Mouse (Mus musculus): ENCODE data around the gene Gm49396. TPM values are rescaled to one million over a fixed set of nuclear protein-coding genes. Genes with fewer than 3 reads are reported as not detected.

Gm49396 gene
- polyA plus RNA-seq, 1 experiment from 2014 or later: 12.4 TPM

- Histone ChIP-seq H3K4me2 (no peak overlapping the region), H3K27ac (no peak overlapping the region), H3K36me3 (peaks cover 1% of the 10 kb centered on the region; the same call in 1 of the 2 replicates), H3K9ac (0 out of 2 replicates have a peak overlapping the region, but pooled peaks have one; percentile 10), H3K4me1 (peaks cover 22% of the 10 kb centered on the region), H3K4me3 (no peak overlapping the region), H3K9me3 (no peaks in the 10 kb centered on the region), H3K27me3 (0 out of 2 replicates have a peak, but pooled peaks cover 7% of the 10 kb centered on the region)
- 49% methylated on average over 4 of the region's 4 CpGs for WGBS
- no peak for ATAC-seq (ENCODE audit: insufficient number of reproducible peaks, low FRiP score, low TSS enrichment, low read depth)
These were observed 28.4 kb downstream of the Gm49396 start for GRCm38 (mm10) chr7:30591605-30591951.

- H3K4me1 ChIP-seq: peaks cover 11% of the 10 kb centered on the region
- no peak for ATAC-seq (ENCODE audit: insufficient number of reproducible peaks, low FRiP score, low TSS enrichment, low read depth)
- WGBS: 37% methylated on average over 5 of the region's 5 CpGs
- no peak overlapping the region for H3K4me3 ChIP-seq
- no peak overlapping the region for H3K27ac ChIP-seq
- 0 out of 2 replicates have a peak, but pooled peaks cover 7% of the 10 kb centered on the region for H3K27me3 ChIP-seq
- H3K4me2 ChIP-seq: no peak overlapping the region
- no peaks in the 10 kb centered on the region for H3K9me3 ChIP-seq
- no peak overlapping the region for H3K9ac ChIP-seq
- no peaks in the 10 kb centered on the region for H3K36me3 ChIP-seq
These were observed 29.8 kb downstream of the Gm49396 start for GRCm38 (mm10) chr7:30592772-30593423.

DNA sequence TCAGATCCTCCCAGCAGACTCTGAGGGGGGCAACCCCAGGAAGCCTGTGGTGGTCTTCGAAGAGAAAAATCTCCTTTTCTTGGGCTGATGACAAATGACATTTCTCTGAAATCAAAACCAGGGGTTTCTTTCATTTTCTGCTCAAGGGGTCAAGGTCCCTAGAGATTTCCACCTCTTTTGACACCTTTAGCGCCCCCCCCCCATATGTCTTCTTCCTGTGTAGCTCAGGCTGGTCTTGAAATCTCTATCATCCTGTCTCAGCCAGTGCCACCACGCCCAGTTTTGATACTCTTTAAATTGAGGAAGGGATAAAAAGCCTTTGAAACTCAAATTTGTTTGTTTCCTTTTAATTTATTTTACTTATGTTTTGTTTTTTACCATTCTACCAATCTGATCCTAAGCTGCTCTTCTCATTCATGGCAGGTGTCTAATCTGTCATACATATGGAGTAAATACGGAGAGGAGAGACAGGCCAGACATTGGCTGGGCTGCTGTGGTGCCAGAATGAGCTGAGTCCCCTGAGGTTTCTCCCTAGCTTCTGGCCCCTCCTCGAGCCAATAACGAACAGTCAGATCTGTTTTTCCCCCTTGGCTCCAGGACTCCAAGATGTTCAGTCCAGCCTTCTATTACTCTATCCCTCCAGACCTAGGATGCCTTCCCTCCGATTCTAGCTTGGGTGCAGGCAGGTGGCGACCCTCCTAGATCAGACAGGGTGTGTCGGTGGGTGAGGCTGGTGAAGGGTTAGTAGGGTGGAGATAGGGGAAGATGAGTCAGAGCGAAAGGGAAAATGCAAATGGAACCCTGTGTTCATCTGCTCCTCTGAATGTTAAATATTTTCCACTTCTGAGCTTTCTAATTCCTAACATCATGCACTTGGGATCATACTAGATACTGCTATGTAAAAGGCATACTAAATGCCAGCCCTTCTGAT, 30.7 kb downstream of the Gm49396 start:
- 75% methylated on average over 10 of the region's 10 CpGs for WGBS
- Histone ChIP-seq H3K9me3 (no peaks in the 10 kb centered on the region), H3K4me2 (no peak overlapping the region), H3K4me3 (no peak overlapping the region), H3K4me1 (peaks cover 11% of the 10 kb centered on the region), H3K9ac (no peak overlapping the region), H3K36me3 (no peaks in the 10 kb centered on the region), H3K27ac (no peak overlapping the region), H3K27me3 (0 out of 2 replicates have a peak, but pooled peaks cover 7% of the 10 kb centered on the region)
- no peak for ATAC-seq (ENCODE audit: insufficient number of reproducible peaks, low FRiP score, low TSS enrichment, low read depth)

- Histone ChIP-seq H3K9ac (no peak overlapping the region), H3K4me3 (no peak overlapping the region), H3K27me3 (0 out of 2 replicates have a peak, but pooled peaks cover 7% of the 10 kb centered on the region), H3K4me2 (no peak overlapping the region), H3K27ac (no peak overlapping the region), H3K9me3 (no peaks in the 10 kb centered on the region), H3K36me3 (no peaks in the 10 kb centered on the region), H3K4me1 (peaks cover 10% of the 10 kb centered on the region)
- ATAC-seq (ENCODE audit: insufficient number of reproducible peaks, low FRiP score, low TSS enrichment, low read depth): no peak
- WGBS: 56% methylated on average over 4 of the region's 4 CpGs
These were observed 31.4 kb downstream of the Gm49396 start for GRCm38 (mm10) chr7:30594510-30595024.

DNA sequence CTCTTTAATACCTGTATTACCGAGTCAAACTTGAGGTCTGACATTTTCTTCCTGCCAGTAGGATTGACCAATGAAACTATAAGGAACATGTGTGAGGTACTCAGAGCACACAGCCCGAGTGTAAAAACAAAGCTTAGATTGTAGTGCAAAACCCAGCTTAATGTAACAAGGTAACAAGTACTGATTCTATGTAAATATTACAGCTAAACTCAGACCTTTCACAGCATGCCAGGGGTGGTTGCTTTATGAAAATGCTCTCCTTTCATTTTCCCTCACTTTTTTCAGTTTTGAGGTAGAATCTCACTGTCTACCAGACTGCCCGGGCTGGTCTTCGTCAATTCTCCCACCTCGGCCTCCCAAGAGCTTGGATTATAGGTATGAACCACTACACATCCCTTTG, 32.9 kb downstream of the Gm49396 start:
- WGBS: 72% methylated on average over 5 of the region's 5 CpGs
- no peak overlapping the region for H3K4me3 ChIP-seq
- H3K27ac ChIP-seq: no peak overlapping the region
- no peak overlapping the region for H3K9ac ChIP-seq
- 0 out of 2 replicates have a peak, but pooled peaks cover 7% of the 10 kb centered on the region for H3K27me3 ChIP-seq
- no peak for ATAC-seq (ENCODE audit: insufficient number of reproducible peaks, low FRiP score, low TSS enrichment, low read depth)
- no peaks in the 10 kb centered on the region for H3K4me1 ChIP-seq
- H3K9me3 ChIP-seq: no peaks in the 10 kb centered on the region
- H3K4me2 ChIP-seq: no peak overlapping the region
- H3K36me3 ChIP-seq: no peaks in the 10 kb centered on the region

DNA sequence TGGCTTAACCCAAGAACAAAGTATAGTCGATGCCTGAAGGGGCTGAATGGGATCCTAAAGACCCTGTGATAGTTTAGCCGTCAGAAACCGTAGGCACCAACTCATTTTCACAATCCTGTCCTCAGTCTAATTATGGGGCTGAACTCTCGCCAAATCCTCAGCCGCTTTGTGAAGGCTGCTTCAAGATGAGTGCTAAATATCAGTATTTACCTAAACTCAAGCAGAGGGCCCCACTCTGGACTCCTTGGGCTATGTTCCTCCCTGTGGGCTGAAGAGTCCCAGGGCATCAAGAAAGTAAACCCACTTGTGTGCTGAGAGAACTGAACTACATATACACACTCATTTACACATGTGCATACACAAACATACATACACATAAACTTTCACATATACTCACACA, 33.7 kb downstream of the Gm49396 start:
- no peaks in the 10 kb centered on the region for H3K9me3 ChIP-seq
- H3K4me1 ChIP-seq: no peaks in the 10 kb centered on the region
- 0 out of 2 replicates have a peak, but pooled peaks cover 7% of the 10 kb centered on the region for H3K27me3 ChIP-seq
- H3K4me2 ChIP-seq: no peak overlapping the region
- ATAC-seq (ENCODE audit: insufficient number of reproducible peaks, low FRiP score, low TSS enrichment, low read depth): no peak
- no peak overlapping the region for H3K27ac ChIP-seq
- H3K36me3 ChIP-seq: no peaks in the 10 kb centered on the region
- no peak overlapping the region for H3K9ac ChIP-seq
- 62% methylated on average over 5 of the region's 5 CpGs for WGBS
- H3K4me3 ChIP-seq: no peak overlapping the region

- H3K4me1 ChIP-seq: no peaks in the 10 kb centered on the region
- no peak for ATAC-seq (ENCODE audit: insufficient number of reproducible peaks, low FRiP score, low TSS enrichment, low read depth)
- no peaks in the 10 kb centered on the region for H3K9me3 ChIP-seq
- no peaks in the 10 kb centered on the region for H3K36me3 ChIP-seq
- no peak within 1 kb of the TSS for H3K4me3 ChIP-seq
- H3K27me3 ChIP-seq: 0 out of 2 replicates have a peak, but pooled peaks cover 7% of the 10 kb centered on the region
- WGBS: 89% methylated on average over 12 of the region's 12 CpGs
- H3K9ac ChIP-seq: no peak within 1 kb of the TSS
- no peak within 1 kb of the TSS for H3K27ac ChIP-seq
- no peak within 1 kb of the TSS for H3K4me2 ChIP-seq
These were observed 35.6 kb downstream of the Gm49396 start, which contains the start of gene Zbtb32 for GRCm38 (mm10) chr7:30598786-30599185. Gene Zbtb32 (minus strand): TSS chr7:30598909.

DNA sequence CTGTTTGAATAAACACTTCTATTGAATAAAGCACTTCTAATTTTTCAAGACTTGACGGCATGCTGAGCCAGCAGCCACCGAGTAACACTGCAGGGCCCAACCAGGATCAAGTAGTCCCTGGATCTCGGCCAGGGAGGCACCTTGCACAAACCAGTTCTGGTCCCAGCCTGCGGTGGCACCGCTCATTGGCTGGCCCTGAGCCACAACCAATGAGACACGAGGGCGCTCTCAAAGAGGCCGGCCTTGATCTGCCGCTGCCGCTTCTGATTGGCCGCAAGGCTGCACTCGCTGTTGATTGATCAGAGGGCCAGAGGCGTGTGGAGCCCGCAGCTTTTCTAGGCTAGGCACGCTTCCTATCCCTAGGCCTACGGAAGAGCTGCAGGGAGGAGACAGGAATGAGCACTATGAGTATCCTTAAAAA, 36.8 kb downstream of the Gm49396 start:
- Histone ChIP-seq H3K4me2 (no peak overlapping the region), H3K27me3 (0 out of 2 replicates have a peak, but pooled peaks cover 1% of the 10 kb centered on the region), H3K27ac (peak overlapping the region; percentile 27; the same call in 1 of the 2 replicates), H3K9ac (no peak overlapping the region), H3K4me1 (no peaks in the 10 kb centered on the region), H3K4me3 (no peak overlapping the region), H3K36me3 (no peaks in the 10 kb centered on the region), H3K9me3 (no peaks in the 10 kb centered on the region)
- peak; percentile 54; the same call in 1 of the 2 replicates for ATAC-seq (ENCODE audit: insufficient number of reproducible peaks, low FRiP score, low TSS enrichment, low read depth)
- WGBS: 2% methylated on average over 16 of the region's 16 CpGs

DNA sequence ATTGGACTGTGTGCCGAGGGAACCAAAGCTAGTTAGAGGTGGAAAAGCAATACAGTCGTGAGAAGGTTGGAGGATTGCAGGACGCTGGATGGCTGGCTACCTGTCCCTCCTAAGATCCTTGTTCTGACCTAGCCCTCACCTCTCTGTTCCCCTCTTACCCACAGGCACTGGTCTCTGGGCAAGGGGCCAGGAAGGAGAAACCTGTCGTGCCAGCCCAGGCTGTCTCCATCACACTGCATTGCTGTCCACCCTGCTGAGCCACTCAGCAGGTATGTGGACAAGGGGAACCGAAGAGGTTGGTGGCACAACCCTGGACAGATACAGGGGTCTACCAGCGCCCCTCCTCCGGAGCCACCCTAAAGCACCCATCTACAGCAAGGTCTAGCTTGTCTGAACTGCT, 37.5 kb downstream of the Gm49396 start:
- Histone ChIP-seq H3K4me3 (no peak overlapping the region), H3K9me3 (no peaks in the 10 kb centered on the region), H3K27ac (peak overlapping the region; percentile 27; the same call in 1 of the 2 replicates), H3K9ac (no peak overlapping the region), H3K27me3 (no peaks in the 10 kb centered on the region), H3K4me2 (no peak overlapping the region), H3K4me1 (no peaks in the 10 kb centered on the region), H3K36me3 (no peaks in the 10 kb centered on the region)
- ATAC-seq (ENCODE audit: insufficient number of reproducible peaks, low FRiP score, low TSS enrichment, low read depth): no peak
- WGBS: 60% methylated on average over 7 of the region's 7 CpGs

DNA sequence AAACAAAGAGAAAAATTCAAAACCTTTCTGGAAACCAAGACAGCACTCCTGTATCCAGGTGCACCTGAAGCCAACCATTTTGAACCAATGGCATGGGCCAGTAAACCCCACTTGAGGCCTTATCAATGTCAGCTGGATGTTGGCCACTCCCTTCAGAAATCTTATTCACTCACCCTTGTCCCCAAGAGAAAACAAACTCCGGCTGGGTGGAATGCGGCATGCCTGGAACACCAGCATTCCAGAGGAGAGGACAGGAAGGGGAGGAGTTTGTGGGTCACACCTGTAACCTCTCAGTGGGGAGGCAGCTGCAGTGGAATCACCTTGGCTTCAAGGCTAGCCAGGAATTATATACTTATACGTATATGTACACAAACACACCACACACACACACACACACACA, 39.4 kb downstream of the Gm49396 start:
- H3K36me3 ChIP-seq: no peaks in the 10 kb centered on the region
- H3K9ac ChIP-seq: no peak overlapping the region
- H3K4me3 ChIP-seq: no peak overlapping the region
- no peaks in the 10 kb centered on the region for H3K9me3 ChIP-seq
- H3K4me2 ChIP-seq: no peak overlapping the region
- no peak overlapping the region for H3K27ac ChIP-seq
- WGBS: 29% methylated on average over 3 of the region's 3 CpGs
- ATAC-seq (ENCODE audit: insufficient number of reproducible peaks, low FRiP score, low TSS enrichment, low read depth): no peak
- H3K4me1 ChIP-seq: no peaks in the 10 kb centered on the region
- no peaks in the 10 kb centered on the region for H3K27me3 ChIP-seq

DNA sequence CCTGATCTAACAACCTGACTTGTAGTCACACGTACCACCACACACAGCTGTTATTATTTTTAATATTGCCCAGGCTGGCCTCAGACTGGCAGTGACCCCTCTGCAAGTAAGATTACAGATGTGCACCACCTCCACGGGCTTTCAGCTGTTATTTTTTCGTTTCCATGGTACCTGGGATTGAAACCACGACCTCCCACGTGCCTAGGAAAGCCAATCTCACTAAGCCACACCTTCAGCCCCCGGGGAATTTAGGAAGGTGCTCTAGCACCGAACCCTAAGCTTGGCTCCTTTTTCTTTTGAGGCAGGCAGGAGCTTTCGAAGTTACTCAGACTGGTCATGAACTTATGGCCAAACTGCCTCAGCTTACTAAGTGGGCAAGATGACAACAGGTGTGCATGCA, 41.3 kb downstream of the Gm49396 start:
- Histone ChIP-seq H3K9me3 (no peaks in the 10 kb centered on the region), H3K4me2 (no peak overlapping the region), H3K36me3 (no peaks in the 10 kb centered on the region), H3K9ac (no peak overlapping the region), H3K4me3 (no peak overlapping the region), H3K27ac (no peak overlapping the region), H3K4me1 (0 out of 2 replicates have a peak, but pooled peaks cover 5% of the 10 kb centered on the region), H3K27me3 (no peaks in the 10 kb centered on the region)
- WGBS: 38% methylated on average over 8 of the region's 8 CpGs
- ATAC-seq (ENCODE audit: insufficient number of reproducible peaks, low FRiP score, low TSS enrichment, low read depth): no peak

All from limb, embryonic 15.5 days (tissue).